26 mouse cellular contexts compared by ENCODE assay signal in the genomic region with DNA sequence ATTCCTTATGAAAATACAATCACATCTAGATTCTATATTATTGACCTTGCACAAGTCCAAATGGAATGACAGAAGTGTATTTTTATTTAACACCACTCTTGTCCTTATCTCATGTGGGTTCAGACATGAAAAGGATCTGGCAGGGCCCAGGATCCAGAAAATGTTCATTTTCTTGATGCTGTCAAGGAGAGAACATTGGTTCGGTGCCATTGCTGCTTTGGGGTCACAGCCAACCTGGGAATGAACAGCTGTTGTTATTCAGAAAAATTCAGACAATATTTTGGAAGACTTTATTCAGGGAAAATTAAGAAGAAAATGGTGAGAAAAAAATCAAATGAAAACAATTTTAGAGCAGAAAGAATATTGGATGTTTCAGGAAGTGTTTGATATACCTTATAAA.
DNase-seq lines count a peak whose midpoint lies in the region; TF ChIP-seq lines count a peak whose summit lies in the region.
"Had no signal": no experiment of that assay in that cellular context is flagged by ENCODE, and none has a peak within 500 bp of the region (broad histone marks: within the 10 kb centered on the region; RNA-seq: fewer than 3 reads in every experiment).

No protein-coding gene starts in this region.

- no peak for TF ChIP-seq CTCF in gastrocnemius, adult 2 months (IDR thresholded peaks at IDR 0.05)
- no peak for TF ChIP-seq CTCF in heart, adult 2 months (IDR thresholded peaks at IDR 0.05)

- TF ChIP-seq POLR2A in heart, adult 2 months (IDR thresholded peaks at IDR 0.05; ENCODE audit: insufficient read depth, low read depth, low read length), result no peak

- no peaks in the 10 kb centered on the region for H3K27me3 ChIP-seq in heart, adult 2 months (ENCODE audit: control insufficient read depth, insufficient read depth, low read length)
- H3K27me3 ChIP-seq: heart, embryonic 15.5 days; intestine, embryonic 15.5 days; limb, embryonic 15.5 days; liver, embryonic 13.5 days; midbrain, embryonic 13.5 days; neural tube, embryonic 15.5 days; stomach, embryonic 15.5 days had no signal

- no peak overlapping the region for H3K9ac ChIP-seq in heart, adult 2 months (ENCODE audit: low read depth, low read length)
- H3K9ac ChIP-seq: heart, embryonic 15.5 days; intestine, embryonic 15.5 days; limb, embryonic 15.5 days; liver, embryonic 13.5 days; midbrain, embryonic 13.5 days; neural tube, embryonic 15.5 days; stomach, embryonic 15.5 days had no signal

- intact Hi-C loops in gastrocnemius, adult 2 months (cut with DNase I), result no loop called here
- intact Hi-C loops in heart, postnatal 14 days (cut with DNase I), result no loop called here
- intact Hi-C loops in heart, adult 2 months (cut with DNase I), result no loop called here

- no peaks in the 10 kb centered on the region for H3K4me1 ChIP-seq in heart, adult 2 months (ENCODE audit: control insufficient read depth, insufficient read depth, low read length)
- H3K4me1 ChIP-seq: heart, embryonic 10.5 days; heart, embryonic 15.5 days; hindbrain, embryonic 10.5 days; intestine, embryonic 15.5 days; limb, embryonic 10.5 days; limb, embryonic 15.5 days; liver, embryonic 13.5 days; midbrain, embryonic 13.5 days; neural tube, embryonic 15.5 days; stomach, embryonic 15.5 days had no signal

- no peaks in the 10 kb centered on the region for H3K36me3 ChIP-seq in heart, adult 2 months (ENCODE audit: control insufficient read depth, insufficient read depth, low read length)
- H3K36me3 ChIP-seq: heart, embryonic 10.5 days; heart, embryonic 15.5 days; hindbrain, embryonic 10.5 days; intestine, embryonic 15.5 days; limb, embryonic 10.5 days; limb, embryonic 15.5 days; liver, embryonic 13.5 days; midbrain, embryonic 13.5 days; neural tube, embryonic 15.5 days; stomach, embryonic 15.5 days had no signal

- H3K4me3 ChIP-seq in gastrocnemius, adult 2 months, result no peak overlapping the region
- H3K4me3 ChIP-seq in heart, adult 2 months, result no peak overlapping the region
- H3K4me3 ChIP-seq: heart, embryonic 10.5 days; heart, embryonic 15.5 days; hindbrain, embryonic 10.5 days; intestine, embryonic 15.5 days; limb, embryonic 10.5 days; limb, embryonic 15.5 days; liver, embryonic 13.5 days; midbrain, embryonic 13.5 days; neural tube, embryonic 15.5 days; stomach, embryonic 15.5 days had no signal

- no peak for TF ChIP-seq EP300 in heart, adult 2 months (IDR thresholded peaks at IDR 0.05; ENCODE audit: insufficient read depth, low read depth, low read length)

- H3K27ac ChIP-seq in gastrocnemius, adult 2 months, result no peak overlapping the region
- no peak overlapping the region for H3K27ac ChIP-seq in heart, adult 2 months
- H3K27ac ChIP-seq: heart, embryonic 10.5 days; heart, embryonic 15.5 days; hindbrain, embryonic 10.5 days; intestine, embryonic 15.5 days; limb, embryonic 10.5 days; limb, embryonic 15.5 days; liver, embryonic 13.5 days; macrophage; midbrain, embryonic 13.5 days; neural tube, embryonic 15.5 days; stomach, embryonic 15.5 days had no signal

- H3K79me2 ChIP-seq in heart, adult 2 months (replicated peaks; ENCODE audit: control insufficient read depth, insufficient read depth, low read length), result no peaks in the 10 kb centered on the region

- WGBS in heart, adult 2 months, result 54% methylated on average over 1 of the region's 1 CpGs

- peak; percentile 38 for DNase-seq in gastrocnemius, adult 2 months
- no peak for DNase-seq in gastrocnemius, adult 18-20 months (ENCODE audit: low spot score)
- DNase-seq in heart, postnatal 14 days, result peak; percentile 22 to 47
- no peak for DNase-seq in heart, adult 2 months
- DNase-seq in layer of hippocampus, postnatal 10 days (ENCODE audit: low spot score in 2 of 2), result peak; percentile 18 to 19
- DNase-seq in layer of hippocampus, postnatal 36 days, result no peak
- peak; percentile 17 to 24 for DNase-seq in gastrocnemius, postnatal 4 days (ENCODE audit: low spot score in 2 of 2)
- DNase-seq: adrenal gland, postnatal 10 days; cerebellum, adult 18-20 months; cerebellum, postnatal 36 days; kidney, adult 2 months; kidney, postnatal 36 days; liver, embryonic 13.5 days; lung, adult 18-20 months; retina, postnatal 1 day; right cerebral cortex, postnatal 14 days had no signal

Comparison
In these comparisons a context has a peak if more than half of its experiments do, and no peak if none do; other contexts are left out.
1. DNase-seq: peak in gastrocnemius, adult 2 months (single experiment), heart, postnatal 14 days (2 of 2), layer of hippocampus, postnatal 10 days (2 of 2) and gastrocnemius, postnatal 4 days (2 of 2); none in gastrocnemius, adult 18-20 months (single experiment), heart, adult 2 months (0 of 2) and layer of hippocampus, postnatal 36 days (0 of 2).